17 mouse cellular contexts compared by ENCODE assay signal in the genomic region with DNA sequence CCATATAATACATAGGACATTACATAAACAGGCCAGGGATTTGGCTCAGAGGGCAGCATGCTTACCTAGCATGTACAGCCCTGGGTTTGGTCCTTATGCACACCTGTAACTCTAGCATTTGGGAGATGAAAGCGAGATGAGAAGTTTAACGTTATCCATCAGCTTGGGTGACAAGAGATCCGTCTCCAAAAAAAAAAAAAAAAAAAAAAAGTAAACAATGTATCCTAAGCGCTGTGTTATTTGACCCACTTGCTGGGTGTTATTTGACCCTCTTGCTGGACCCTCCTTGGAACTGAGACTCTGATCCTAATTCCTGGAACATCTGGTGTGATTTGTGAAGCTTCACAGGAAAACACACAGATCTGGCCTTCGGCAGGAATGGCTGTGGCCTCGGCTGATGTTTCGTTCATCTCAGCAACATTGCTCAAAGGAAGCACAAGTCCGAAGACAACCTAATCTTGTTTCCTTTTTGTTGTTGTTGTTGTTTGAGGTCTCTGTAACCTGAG. TPM values are rescaled to one million over a fixed set of nuclear protein-coding genes. Genes with fewer than 3 reads are reported as not detected.
DNase-seq lines count a peak whose midpoint lies in the region; ATAC-seq and TF ChIP-seq lines count a peak whose summit lies in the region.
"Had no signal": no experiment of that assay in that cellular context is flagged by ENCODE, and none has a peak within 500 bp of the region (broad histone marks: within the 10 kb centered on the region; RNA-seq: fewer than 3 reads in every experiment).

No protein-coding gene starts in this region.

- H3K4me2 ChIP-seq in liver, embryonic 15.5 days = no peak overlapping the region
- H3K4me2 ChIP-seq: embryonic facial prominence, embryonic 13.5 days; limb, embryonic 15.5 days had no signal

- H3K36me3 ChIP-seq in liver, adult 2 months (ENCODE audit: control insufficient read depth, insufficient read depth, low read length) = no peaks in the 10 kb centered on the region
- H3K36me3 ChIP-seq in embryonic facial prominence, embryonic 10.5 days (replicated peaks) = no peaks in the 10 kb centered on the region
- no peaks in the 10 kb centered on the region for H3K36me3 ChIP-seq in liver, embryonic 15.5 days (replicated peaks)
- H3K36me3 ChIP-seq: embryonic facial prominence, embryonic 13.5 days; limb, embryonic 15.5 days had no signal

- no peak for TF ChIP-seq CTCF in liver, adult 2 months (IDR thresholded peaks at IDR 0.05; ENCODE audit: low read depth, low read length)

- DNase-seq in liver, adult 2 months (ENCODE audit: extremely low read depth, low read depth, low spot score) = peak; percentile 66
- no peak for DNase-seq in liver
- DNase-seq in embryonic facial prominence, embryonic 10.5 days (ENCODE audit: low spot score) = no peak
- DNase-seq in yolk sac, embryonic 10.5 days (ENCODE audit: low spot score) = peak; percentile 26
- DNase-seq in right cerebral cortex, adult 2 months (ENCODE audit: low spot score in 2 of 2) = no peak
- DNase-seq in thymus, adult 18-20 months = no peak
- DNase-seq: adrenal gland, postnatal 36 days; B cell, adult 2 months; cerebellum, adult 2 months; gastrocnemius, postnatal 14 days; thymus, postnatal 14 days had no signal

- peaks cover 26% of the 10 kb centered on the region for H3K4me1 ChIP-seq in liver, adult 2 months (ENCODE audit: control insufficient read depth, insufficient read depth, low read length)
- H3K4me1 ChIP-seq in embryonic facial prominence, embryonic 10.5 days = peaks cover 72% of the 10 kb centered on the region
- peaks cover 28% of the 10 kb centered on the region for H3K4me1 ChIP-seq in liver, embryonic 15.5 days (replicated peaks)

- ATAC-seq in liver, embryonic 15.5 days (ENCODE audit: insufficient read depth) = no peak

- H3K9me3 ChIP-seq in embryonic facial prominence, embryonic 10.5 days = no peaks in the 10 kb centered on the region; the same call in 1 of the 2 replicates
- H3K9me3 ChIP-seq in liver, embryonic 15.5 days (replicated peaks) = no peaks in the 10 kb centered on the region
- H3K9me3 ChIP-seq: embryonic facial prominence, embryonic 13.5 days; limb, embryonic 15.5 days had no signal

- no peak for TF ChIP-seq POLR2A in liver, adult 2 months (IDR thresholded peaks at IDR 0.05; ENCODE audit: extremely low read depth, insufficient read depth, low read length)

- no peaks in the 10 kb centered on the region for H3K79me2 ChIP-seq in liver, adult 2 months (ENCODE audit: control insufficient read depth, insufficient read depth, low read length)

- no peak overlapping the region for H3K4me3 ChIP-seq in liver, adult 2 months (ENCODE audit: insufficient read depth, low read depth, low read length)
- H3K4me3 ChIP-seq in embryonic facial prominence, embryonic 10.5 days = no peak overlapping the region
- H3K4me3 ChIP-seq in liver, embryonic 15.5 days (replicated peaks) = no peak overlapping the region
- H3K4me3 ChIP-seq: embryonic facial prominence, embryonic 13.5 days; limb, embryonic 15.5 days had no signal

- WGBS in liver, adult 2 months = 18% methylated on average over 8 of the region's 8 CpGs
- WGBS in embryonic facial prominence, embryonic 10.5 days = 41% methylated on average over 8 of the region's 8 CpGs
- WGBS in liver, embryonic 15.5 days (ENCODE audit: insufficient replicate concordance) = 44% methylated on average over 8 of the region's 8 CpGs

- no peak overlapping the region for H3K9ac ChIP-seq in liver, adult 2 months (ENCODE audit: low read depth, low read length)
- H3K9ac ChIP-seq in liver, embryonic 15.5 days = no peak overlapping the region
- H3K9ac ChIP-seq: embryonic facial prominence, embryonic 13.5 days; limb, embryonic 15.5 days had no signal

- no peaks in the 10 kb centered on the region for H3K27me3 ChIP-seq in liver, adult 2 months (ENCODE audit: control insufficient read depth, insufficient read depth, low read length)
- no peaks in the 10 kb centered on the region for H3K27me3 ChIP-seq in embryonic facial prominence, embryonic 10.5 days (replicated peaks; ENCODE audit: low read depth, poor library complexity, severe bottlenecking)
- H3K27me3 ChIP-seq in liver, embryonic 15.5 days = peaks cover 16% of the 10 kb centered on the region
- H3K27me3 ChIP-seq: embryonic facial prominence, embryonic 13.5 days; limb, embryonic 15.5 days had no signal

- H3K27ac ChIP-seq in liver, adult 2 months (replicated peaks; ENCODE audit: insufficient read depth, low read depth, low read length) = peak overlapping the region; percentile 76
- peak overlapping the region; percentile 52 for H3K27ac ChIP-seq in embryonic facial prominence, embryonic 10.5 days (replicated peaks)
- H3K27ac ChIP-seq in liver, embryonic 15.5 days (replicated peaks) = peak overlapping the region; percentile 67

RNA-seq across cellular contexts. Expression of a gene that starts 32.2 kb away (rescaled TPM):
- 17.4 and 21.6 TPM in 2 replicates for total RNA-seq in liver, adult 2 months (2014; rRNA removed)
- 18.2 and 21.5 TPM in 2 replicates for polyA plus RNA-seq in liver, adult 2 months (2012; rRNA removed)
- polyA plus RNA-seq in embryonic facial prominence, embryonic 10.5 days (2016; fragmentation: Nextera tagmentation; extraction: Ambion mirVana) = 60.7 and 61.9 TPM in 2 replicates
- 9.8 and 10.8 TPM in 2 replicates for polyA plus RNA-seq in liver, embryonic 15.5 days (2015; fragmentation: Nextera tagmentation; extraction: Ambion mirVana)

RNA-seq across cellular contexts. Expression of a gene that starts 59.9 kb away (rescaled TPM):
- 104 and 121 TPM in 2 replicates for total RNA-seq in liver, adult 2 months (2014; rRNA removed)
- polyA plus RNA-seq in liver, adult 2 months (2012; rRNA removed) = 89.7 and 93.2 TPM in 2 replicates
- polyA plus RNA-seq in embryonic facial prominence, embryonic 10.5 days (2016; fragmentation: Nextera tagmentation; extraction: Ambion mirVana) = not detected in 2 replicates
- 1.8 and 2.6 TPM in 2 replicates for polyA plus RNA-seq in liver, embryonic 15.5 days (2015; fragmentation: Nextera tagmentation; extraction: Ambion mirVana)
- total RNA-seq: adrenal gland, postnatal 36 days; layer of hippocampus, postnatal 14 days; megakaryocyte-erythroid progenitor cell, adult 5-6 weeks had no signal
- polyA plus RNA-seq: embryonic facial prominence, embryonic 13.5 days; hindbrain, embryonic 11.5 days had no signal

Comparison
In these comparisons a context has a peak if more than half of its experiments do, and no peak if none do; other contexts are left out.
1. DNase-seq: peak in liver, adult 2 months (single experiment) and yolk sac, embryonic 10.5 days (single experiment); none in liver (single experiment), embryonic facial prominence, embryonic 10.5 days (single experiment), right cerebral cortex, adult 2 months (0 of 2) and thymus, adult 18-20 months (0 of 2).
2. RNA of a gene that starts 59.9 kb away (polyA plus RNA-seq): 89.7 to 93.2 TPM in liver, adult 2 months; 1.8 to 2.6 TPM in liver, embryonic 15.5 days and not detected in embryonic facial prominence, embryonic 10.5 days; every median in the first group is over 10 times any median in the second.
3. Peak in every context shown above with its lines, with median percentiles within 50 percentile points of each other: H3K27ac ChIP-seq.